Mouse (Mus musculus) MEL (cell line): ENCODE measurements at regions not wholly inside any gene's neighbourhood (a gene's known extent, or its start where the extent isn't known, plus 50 kb on each side); places are given as distances from the start of the nearest gene placed in this dataset.

Experiments used
- CTCF ChIP-seq, 3 experiments: IDR thresholded peaks in 2 of 3; conservative IDR thresholded peaks in 1 of 3; 2 replicates each; pipeline ENCODE4 v1.5.1; 2011 to 2012; ENCODE audit warnings: low read length in 3 of 3, low read depth in 2 of 3, mild to moderate bottlenecking in 2 of 3, improper control_type of control experiment in 1 of 3, inconsistent platforms in 1 of 3, mixed read lengths in 1 of 3, moderate library complexity in 1 of 3; ENCODE audit not compliant: control insufficient read depth in 1 of 3, insufficient read depth in 1 of 3, poor library complexity in 1 of 3, severe bottlenecking in 1 of 3
- HCFC1 ChIP-seq: IDR thresholded peaks from 2 replicates; pipeline ENCODE4 v1.6.1; 2012; ENCODE audit warnings: low read depth, mild to moderate bottlenecking, inconsistent platforms, low read length, improper control_type of control experiment, moderate library complexity
- POLR2A ChIP-seq, 2 experiments: IDR thresholded peaks; 2 replicates each; pipeline ENCODE4 v1.6.1; 2011 to 2012; ENCODE audit warnings: low read length in 2 of 2, mild to moderate bottlenecking in 2 of 2, control low read depth in 1 of 2, improper control_type of control experiment in 1 of 2, low read depth in 1 of 2, moderate library complexity in 1 of 2; ENCODE audit not compliant: control insufficient read depth in 1 of 2, insufficient read depth in 1 of 2, poor library complexity in 1 of 2
- POLR2AphosphoS2 ChIP-seq: IDR thresholded peaks from 2 replicates; pipeline ENCODE4 v1.6.1; 2011; ENCODE audit warnings: low read length, improper control_type of control experiment
- SMC3 ChIP-seq: IDR thresholded peaks from 2 replicates; pipeline ENCODE4 v1.6.1; 2011; ENCODE audit warnings: low read depth, low read length, improper control_type of control experiment
- TBP ChIP-seq: IDR thresholded peaks from 2 replicates; pipeline ENCODE4 v1.8.0; 2011; ENCODE audit warnings: low read depth, low read length, improper control_type of control experiment

DNA sequence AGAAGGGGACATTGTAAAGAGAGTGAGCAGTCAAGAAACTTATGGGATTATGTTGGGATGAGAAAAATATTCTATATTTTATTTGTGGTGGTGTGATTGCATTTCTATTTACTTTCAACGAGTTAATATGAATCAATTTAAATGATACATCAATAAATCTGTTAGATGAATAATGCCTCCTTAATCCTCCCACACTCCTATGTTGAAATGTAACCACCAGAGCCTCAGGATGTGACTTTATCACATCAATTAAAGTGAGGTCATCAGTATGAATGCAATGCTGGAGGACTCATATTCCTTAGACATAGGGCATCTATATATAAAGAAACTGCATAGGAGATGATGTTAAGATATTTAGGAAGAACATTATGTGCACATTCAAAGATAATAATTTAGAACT, 1195.3 kb upstream of the Cited2 start:
- TF ChIP-seq POLR2A (IDR thresholded peaks at IDR 0.05; ENCODE audit: control insufficient read depth in 1 of 2, insufficient read depth in 1 of 2, low read depth in 1 of 2, low read length in 2 of 2, poor library complexity in 1 of 2) (no peak), HCFC1 (no peak), CTCF (IDR thresholded peaks at IDR 0.05 in 2 of 3, conservative IDR thresholded peaks at IDR 0.05 in 1 of 3; ENCODE audit: control insufficient read depth in 1 of 3, insufficient read depth in 1 of 3, low read depth in 2 of 3, low read length in 3 of 3, poor library complexity in 1 of 3, severe bottlenecking in 1 of 3) (no peak), TBP (no peak), POLR2AphosphoS2 (no peak), SMC3 (no peak)
